Mouse (Mus musculus) G1E-ER4 (cell line): Measurements from ENCODE around the gene Mogs. TPM values are rescaled to one million over a fixed set of nuclear protein-coding genes. Genes with fewer than 3 reads are reported as not detected.

Experiments used
- GATA1 ChIP-seq: IDR thresholded peaks from one replicate; pipeline ENCODE4 v1.8.0; 2012; ENCODE audit warnings: low read length, inconsistent platforms
- polyA plus RNA-seq: library from polyadenylated mRNA; stranded (reverse); fragments of >175 nt; gene quantifications from 2 replicates; pipeline ENCODE4 v1.2.3, GENCODE M21; 2012

Gene Mogs
- polyA plus RNA-seq, 1 experiment, result 163 TPM

- no peak for TF ChIP-seq GATA1
These were observed 38.2 kb downstream of the Mogs start for GRCm38 (mm10) chr6:83153485-83153884.

- no peak for TF ChIP-seq GATA1
These were observed 40.4 kb downstream of the Mogs start for GRCm38 (mm10) chr6:83155552-83156238.

GRCm38 (mm10) chr6:83156259-83156684, 41.0 kb downstream of the Mogs start, which contains the start of the genes Wdr54 and 1700003E16Rik:
Gene Wdr54 (minus strand): TSS chr6:83156397.
Gene 1700003E16Rik (plus strand): TSS chr6:83156404.
- no peak for TF ChIP-seq GATA1

- no peak for TF ChIP-seq GATA1
These were observed 46.1 kb downstream of the Mogs start for GRCm38 (mm10) chr6:83161442-83161841.

- no peak for TF ChIP-seq GATA1
These were observed 46.8 kb downstream of the Mogs start for GRCm38 (mm10) chr6:83161921-83162641.

- no peak for TF ChIP-seq GATA1
These were observed 47.4 kb downstream of the Mogs start for GRCm38 (mm10) chr6:83162701-83163100.

- TF ChIP-seq GATA1, result no peak
These were observed 49.8 kb downstream of the Mogs start for GRCm38 (mm10) chr6:83165026-83165606.

- TF ChIP-seq GATA1, result no peak
These were observed 50.4 kb downstream of the Mogs start, which contains the start of gene Dctn1 for GRCm38 (mm10) chr6:83165607-83166242. Gene Dctn1 (plus strand): TSS chr6:83165920.

- no peak for TF ChIP-seq GATA1
These were observed 50.9 kb downstream of the Mogs start for GRCm38 (mm10) chr6:83166243-83166630.

Other genes with a start within 250 kb of the Mogs start
- not detected in 2 replicates for gene Sema4f, start 175.7 kb upstream of the Mogs start, polyA plus RNA-seq
- gene M1ap, start 168.6 kb upstream of the Mogs start, polyA plus RNA-seq, result 2.1 and 3.4 TPM in 2 replicates
- 128 and 144 TPM in 2 replicates for gene Dok1, start 82.0 kb upstream of the Mogs start, polyA plus RNA-seq
- gene Loxl3, start 81.3 kb upstream of the Mogs start, polyA plus RNA-seq, result 0.30 and 0.32 TPM in 2 replicates
- gene Aup1, start 61.0 kb upstream of the Mogs start, polyA plus RNA-seq, result 1,009 and 1,196 TPM in 2 replicates
- 86.7 and 110 TPM in 2 replicates for gene Htra2, start 60.2 kb upstream of the Mogs start, polyA plus RNA-seq
- 0.85 and 1.5 TPM in 2 replicates for gene Dqx1, start 57.7 kb upstream of the Mogs start, polyA plus RNA-seq
- not detected in 2 replicates for gene Tlx2, start 45.2 kb upstream of the Mogs start, polyA plus RNA-seq
- gene Pcgf1, start 37.6 kb upstream of the Mogs start, polyA plus RNA-seq, result 8.6 and 10.8 TPM in 2 replicates
- 0.10 and 0.13 TPM in 2 replicates for gene Lbx2, start 29.1 kb upstream of the Mogs start, polyA plus RNA-seq
- gene Ccdc142, start 13.9 kb upstream of the Mogs start, polyA plus RNA-seq, result 12.9 and 13.9 TPM in 2 replicates
- 5.2 and 7.2 TPM in 2 replicates for gene Gm42688, start 13.9 kb upstream of the Mogs start, polyA plus RNA-seq
- gene Mrpl53, start 6.5 kb upstream of the Mogs start, polyA plus RNA-seq, result 69.5 and 81.4 TPM in 2 replicates
- gene Wbp1, start 6.1 kb downstream of the Mogs start, polyA plus RNA-seq, result 47.0 and 70.0 TPM in 2 replicates
- 158 and 217 TPM in 2 replicates for gene Ino80b, start 9.9 kb downstream of the Mogs start, polyA plus RNA-seq
- 13.1 and 20.1 TPM in 2 replicates for gene Rtkn, start 20.0 kb downstream of the Mogs start, polyA plus RNA-seq
- not detected in 2 replicates for gene Wdr54, start 40.9 kb downstream of the Mogs start, polyA plus RNA-seq
- gene 1700003E16Rik, start 40.9 kb downstream of the Mogs start, polyA plus RNA-seq, result not detected in 2 replicates
- 307 and 323 TPM in 2 replicates for gene Dctn1, start 50.4 kb downstream of the Mogs start, polyA plus RNA-seq
- not detected in 2 replicates for gene Slc4a5, start 104.3 kb downstream of the Mogs start, polyA plus RNA-seq
- gene Mthfd2, start 210.4 kb downstream of the Mogs start, polyA plus RNA-seq, result 28.6 and 33.9 TPM in 2 replicates
- gene Mob1a, start 210.5 kb downstream of the Mogs start, polyA plus RNA-seq, result 121 and 167 TPM in 2 replicates
- 66.7 and 111 TPM in 2 replicates for gene Bola3, start 233.7 kb downstream of the Mogs start, polyA plus RNA-seq